ENCODE assay signal across 8 mouse cellular contexts in genomic region chr16:34095548-34096141, GRCm38 (mm10).
DNase-seq lines count a peak whose midpoint lies in the region; ATAC-seq and TF ChIP-seq lines count a peak whose summit lies in the region.

No protein-coding gene starts in this region.

- H3K79me2 ChIP-seq in CH12.LX (replicated peaks; ENCODE audit: control insufficient read depth, extremely low read depth, insufficient read depth, poor library complexity, severe bottlenecking) = no peaks in the 10 kb centered on the region

- no peak for TF ChIP-seq CTCF in CH12.LX (conservative IDR thresholded peaks at IDR 0.05 in 1 of 2, IDR thresholded peaks at IDR 0.05 in 1 of 2; ENCODE audit: low read depth in 2 of 2, low read length in 2 of 2)

- peaks cover 72% of the 10 kb centered on the region for H3K27me3 ChIP-seq in CH12.LX (replicated peaks)
- H3K27me3 ChIP-seq in forebrain, embryonic 16.5 days (replicated peaks; ENCODE audit: control insufficient read depth, insufficient read depth, low read length) = peaks cover 4% of the 10 kb centered on the region; the same call in 1 of the 2 replicates
- H3K27me3 ChIP-seq in hindbrain, embryonic 10.5 days (ENCODE audit: insufficient read depth, poor library complexity, severe bottlenecking) = peaks cover 4% of the 10 kb centered on the region; the same call in 1 of the 2 replicates
- H3K27me3 ChIP-seq in limb, embryonic 13.5 days = 0 out of 2 replicates have a peak, but pooled peaks cover 3% of the 10 kb centered on the region
- H3K27me3 ChIP-seq in midbrain, embryonic 12.5 days = peaks cover 21% of the 10 kb centered on the region

- H3K4me1 ChIP-seq in CH12.LX (ENCODE audit: control insufficient read depth in 1 of 2, insufficient read depth in 2 of 2) = peaks cover 3 to 13% of the 10 kb centered on the region in 2 experiments; a peak in 2 of 4 replicates
- H3K4me1 ChIP-seq in forebrain, embryonic 16.5 days (replicated peaks; ENCODE audit: control insufficient read depth, insufficient read depth, low read length) = peaks cover 25% of the 10 kb centered on the region
- peaks cover 31% of the 10 kb centered on the region for H3K4me1 ChIP-seq in hindbrain, embryonic 10.5 days (replicated peaks)
- peaks cover 25% of the 10 kb centered on the region for H3K4me1 ChIP-seq in limb, embryonic 13.5 days
- peaks cover 33% of the 10 kb centered on the region for H3K4me1 ChIP-seq in midbrain, embryonic 12.5 days

- WGBS in forebrain, embryonic 16.5 days = under 1% methylated on average over 34 of the region's 34 CpGs
- under 1% methylated on average over 34 of the region's 34 CpGs for WGBS in hindbrain, embryonic 10.5 days
- WGBS in limb, embryonic 13.5 days = under 1% methylated on average over 34 of the region's 34 CpGs
- WGBS in midbrain, embryonic 12.5 days = under 1% methylated on average over 34 of the region's 34 CpGs

- no peak overlapping the region for H3K9ac ChIP-seq in CH12.LX (ENCODE audit: insufficient read depth, low read depth)
- H3K9ac ChIP-seq in forebrain, embryonic 16.5 days (replicated peaks; ENCODE audit: low read depth, low read length) = peak overlapping the region; percentile 36; the same call in 1 of the 2 replicates
- H3K9ac ChIP-seq in limb, embryonic 13.5 days = peak overlapping the region; percentile 67
- peak overlapping the region; percentile 52 for H3K9ac ChIP-seq in midbrain, embryonic 12.5 days (replicated peaks)

- H3K4me2 ChIP-seq in CH12.LX (ENCODE audit: insufficient read depth, low read depth, poor library complexity, severe bottlenecking) = peak overlapping the region; percentile 75
- H3K4me2 ChIP-seq in forebrain, embryonic 16.5 days (ENCODE audit: low read length) = peak overlapping the region; percentile 56
- peak overlapping the region; percentile 77 for H3K4me2 ChIP-seq in limb, embryonic 13.5 days (replicated peaks)
- peak overlapping the region; percentile 69 for H3K4me2 ChIP-seq in midbrain, embryonic 12.5 days (replicated peaks)

- dilution Hi-C loops in CH12.LX (cut with MboI; ENCODE audit: extremely low pct_ligation_motif_present, extremely low pct_unique_long_range_greater_than_20kb, low sequenced_read_pairs) = no loop called here

- H3K36me3 ChIP-seq in CH12.LX (replicated peaks in 1 of 2; ENCODE audit: control insufficient read depth in 1 of 2, insufficient read depth in 1 of 2, low read length in 1 of 2) = no peaks in the 10 kb centered on the region
- no peaks in the 10 kb centered on the region; the same call in 1 of the 2 replicates for H3K36me3 ChIP-seq in forebrain, embryonic 16.5 days (ENCODE audit: control insufficient read depth, insufficient read depth)
- H3K36me3 ChIP-seq in hindbrain, embryonic 10.5 days = no peaks in the 10 kb centered on the region
- no peaks in the 10 kb centered on the region for H3K36me3 ChIP-seq in limb, embryonic 13.5 days
- no peaks in the 10 kb centered on the region for H3K36me3 ChIP-seq in midbrain, embryonic 12.5 days

- no peak for TF ChIP-seq EP300 in CH12.LX (IDR thresholded peaks at IDR 0.05; ENCODE audit: low read length)

- no peak for DNase-seq in CH12.LX (ENCODE audit: extremely low read depth)
- DNase-seq in adrenal gland, postnatal 36 days = peak; percentile 87 to 88
- DNase-seq in hindbrain, embryonic 10.5 days (ENCODE audit: low spot score) = peak; percentile 64
- DNase-seq in spleen, adult 18-20 months = peak; percentile 40 to 60

- no peak overlapping the region for H3K27ac ChIP-seq in CH12.LX (ENCODE audit: insufficient read depth, low read depth)
- no peak overlapping the region for H3K27ac ChIP-seq in forebrain, embryonic 16.5 days (ENCODE audit: low read length)
- peak overlapping the region; percentile 81 for H3K27ac ChIP-seq in hindbrain, embryonic 10.5 days
- H3K27ac ChIP-seq in limb, embryonic 13.5 days = no peak overlapping the region; the same call in 1 of the 2 replicates
- H3K27ac ChIP-seq in midbrain, embryonic 12.5 days (replicated peaks) = 0 out of 2 replicates have a peak overlapping the region, but pooled peaks have one; percentile 27

- ATAC-seq in forebrain, embryonic 16.5 days = peak; percentile 50
- peak; percentile 76; the same call in 1 of the 2 replicates for ATAC-seq in limb, embryonic 13.5 days (ENCODE audit: low FRiP score, low read depth)
- peak; percentile 52 for ATAC-seq in midbrain, embryonic 12.5 days (ENCODE audit: low FRiP score, low read depth)
- no peak for ATAC-seq in inflammation-experienced regulatory T-cells, adult 6 months

- no peak for TF ChIP-seq RAD21 in CH12.LX (IDR thresholded peaks at IDR 0.05; ENCODE audit: low read depth, low read length)

- TF ChIP-seq POLR2A in CH12.LX (IDR thresholded peaks at IDR 0.05; ENCODE audit: low read depth, low read length) = no peak

- in situ Hi-C loops in CH12.LX (cut with MboI; ENCODE audit: low pct_ligation_motif_present, low pct_unique_long_range_greater_than_20kb, low sequenced_read_pairs) = no loop called here

- no peaks in the 10 kb centered on the region for H3K9me3 ChIP-seq in CH12.LX (replicated peaks; ENCODE audit: low read length)
- no peaks in the 10 kb centered on the region for H3K9me3 ChIP-seq in forebrain, embryonic 16.5 days (ENCODE audit: control insufficient read depth, low read length)
- H3K9me3 ChIP-seq in hindbrain, embryonic 10.5 days = no peaks in the 10 kb centered on the region
- H3K9me3 ChIP-seq in limb, embryonic 13.5 days = no peaks in the 10 kb centered on the region
- no peaks in the 10 kb centered on the region for H3K9me3 ChIP-seq in midbrain, embryonic 12.5 days

- peak overlapping the region in 1 of 3 experiments; percentile 42 for H3K4me3 ChIP-seq in CH12.LX (replicated peaks in 1 of 3; ENCODE audit: low read depth in 2 of 3, low read length in 2 of 3, poor library complexity in 1 of 3)
- H3K4me3 ChIP-seq in forebrain, embryonic 16.5 days (replicated peaks; ENCODE audit: low read length) = peak overlapping the region; percentile 33
- H3K4me3 ChIP-seq in hindbrain, embryonic 10.5 days = peak overlapping the region; percentile 68
- peak overlapping the region; percentile 49 for H3K4me3 ChIP-seq in limb, embryonic 13.5 days
- H3K4me3 ChIP-seq in midbrain, embryonic 12.5 days = peak overlapping the region; percentile 47

TF ChIP-seq in CH12.LX, 34 proteins besides CTCF, POLR2A, EP300 and RAD21:
- TF ChIP-seq USF2 (conservative IDR thresholded peaks at IDR 0.05; ENCODE audit: low read depth, low read length) (no peak), UBTF (IDR thresholded peaks at IDR 0.05; ENCODE audit: low read depth, low read length) (peak; percentile 60; the same call in 1 of the 2 replicates)
TF ChIP-seq in CH12.LX: peak in this region for 1.

Comparison
In these comparisons a context has a peak if more than half of its experiments do, and no peak if none do; other contexts are left out.
1. H3K27ac ChIP-seq: peak in hindbrain, embryonic 10.5 days (single experiment) and midbrain, embryonic 12.5 days (single experiment); none in CH12.LX (single experiment), forebrain, embryonic 16.5 days (single experiment) and limb, embryonic 13.5 days (single experiment).
2. Peak in every context shown above with its lines, with median percentiles within 50 percentile points of each other: H3K4me2 ChIP-seq.